Mouse (Mus musculus): ENCODE data around the gene Susd2. TPM values are rescaled to one million over a fixed set of nuclear protein-coding genes. Genes with fewer than 3 reads are reported as not detected.

Gene Susd2
- polyA plus RNA-seq (2017; shearing (Covaris generic)): 34.6 TPM

GRCm38 (mm10) chr10:75643741-75644343 is at the start of gene Susd2:
Gene Susd2 (minus strand): TSS chr10:75644008.

GRCm38 (mm10) chr10:75589129-75589528 is 54.7 kb downstream of the Susd2 start, which contains the start of gene Ggt5:
Gene Ggt5 (plus strand): TSS chr10:75589340.

Other genes with a start within 250 kb of the Susd2 start
- gene Upb1, start 242.9 kb downstream of the Susd2 start, polyA plus RNA-seq (2017; shearing (Covaris generic)): 0.73 TPM
- gene Snrpd3, start 126.5 kb downstream of the Susd2 start, polyA plus RNA-seq (2017; shearing (Covaris generic)): 192 TPM
- gene Gucd1, start 126.0 kb downstream of the Susd2 start, polyA plus RNA-seq (2017; shearing (Covaris generic)): 27.0 TPM
- gene Lrrc75b, start 83.7 kb downstream of the Susd2 start, polyA plus RNA-seq (2017; shearing (Covaris generic)): 0.09 TPM
- 1.9 TPM for gene Ggt1, start 82.4 kb downstream of the Susd2 start, polyA plus RNA-seq (2017; shearing (Covaris generic))
- gene Ggt5, start 54.7 kb downstream of the Susd2 start, polyA plus RNA-seq (2017; shearing (Covaris generic)): 1.3 TPM
- 65.0 TPM for gene Cabin1, start 120.3 kb upstream of the Susd2 start, polyA plus RNA-seq (2017; shearing (Covaris generic))
- 77.2 TPM for gene Ddt, start 129.4 kb upstream of the Susd2 start, polyA plus RNA-seq (2017; shearing (Covaris generic))
- not detected for gene Gm20441, start 136.9 kb upstream of the Susd2 start, polyA plus RNA-seq (2017; shearing (Covaris generic))
- 13.3 TPM for gene Gstt3, start 137.4 kb upstream of the Susd2 start, polyA plus RNA-seq (2017; shearing (Covaris generic))
- gene Gstt1, start 154.6 kb upstream of the Susd2 start, polyA plus RNA-seq (2017; shearing (Covaris generic)): 0.66 TPM
- gene Gstt4, start 178.5 kb upstream of the Susd2 start, polyA plus RNA-seq (2017; shearing (Covaris generic)): not detected
- 70.0 TPM for gene Gstt2, start 193.4 kb upstream of the Susd2 start, polyA plus RNA-seq (2017; shearing (Covaris generic))
- 618 TPM for gene Mif, start 216.2 kb upstream of the Susd2 start, polyA plus RNA-seq (2017; shearing (Covaris generic))
- gene Derl3, start 249.4 kb upstream of the Susd2 start, polyA plus RNA-seq (2017; shearing (Covaris generic)): 2.0 TPM

Measured in inflammation-experienced regulatory T-cells, adult 16 weeks (primary cell).